17 mouse cellular contexts compared by ENCODE assay signal in the genomic region with DNA sequence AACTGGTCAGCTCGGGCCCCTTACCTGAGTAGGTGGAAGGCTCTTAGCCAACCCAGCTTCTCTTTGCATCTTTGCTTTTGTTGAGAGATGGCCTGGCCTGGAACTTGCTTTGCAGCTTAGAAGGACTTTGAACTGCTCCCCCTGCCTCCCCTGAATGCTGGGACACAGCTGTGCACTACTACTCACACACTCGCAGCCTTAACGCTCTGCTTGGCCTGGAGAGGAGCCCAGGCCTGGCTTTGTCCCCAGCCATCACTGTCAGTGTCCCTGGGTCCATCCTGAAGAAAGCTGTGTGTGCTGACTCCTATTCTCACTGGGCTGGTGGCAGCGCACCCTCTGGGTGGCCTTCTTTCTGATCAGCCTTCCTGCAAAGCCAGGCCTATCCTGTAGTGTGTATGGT. TPM values are rescaled to one million over a fixed set of nuclear protein-coding genes. Genes with fewer than 3 reads are reported as not detected.
DNase-seq lines count a peak whose midpoint lies in the region; ATAC-seq and TF ChIP-seq lines count a peak whose summit lies in the region.
"Had no signal": no experiment of that assay in that cellular context is flagged by ENCODE, and none has a peak within 500 bp of the region (broad histone marks: within the 10 kb centered on the region; RNA-seq: fewer than 3 reads in every experiment).

No protein-coding gene starts in this region.

- DNase-seq in gastrocnemius, adult 2 months, result peak; percentile 60
- no peak for DNase-seq in gastrocnemius, postnatal 25 days
- peak; percentile 31 for DNase-seq in lung, postnatal 0 days (ENCODE audit: low spot score)
- DNase-seq in lung, adult 18-20 months, result no peak
- DNase-seq: adrenal gland, adult 2 months; cerebellum, adult 8-10 months; embryo, embryonic 11 days; forebrain, postnatal 0 days; liver, embryonic 13.5 days; right cerebral cortex, adult 18-20 months had no signal

- intact Hi-C loops in gastrocnemius, adult 2 months (cut with DNase I), result no loop called here

- TF ChIP-seq CTCF in gastrocnemius, adult 2 months (IDR thresholded peaks at IDR 0.05), result no peak
- no peak for TF ChIP-seq CTCF in intestine, postnatal 0 days (IDR thresholded peaks at IDR 0.05; ENCODE audit: low read depth)
- no peak; the same call in 1 of the 2 replicates for TF ChIP-seq CTCF in lung, postnatal 0 days (IDR thresholded peaks at IDR 0.05)

- 55% methylated on average over 4 of the region's 4 CpGs for WGBS in intestine, postnatal 0 days
- WGBS in intestine, embryonic 16.5 days, result 68% methylated on average over 4 of the region's 4 CpGs
- WGBS in lung, postnatal 0 days, result 46% methylated on average over 4 of the region's 4 CpGs
- WGBS in stomach, embryonic 16.5 days, result 56% methylated on average over 4 of the region's 4 CpGs

- H3K27me3 ChIP-seq in intestine, postnatal 0 days (replicated peaks; ENCODE audit: control insufficient read depth, insufficient read depth, low read length), result no peaks in the 10 kb centered on the region
- H3K27me3 ChIP-seq in intestine, embryonic 16.5 days (replicated peaks; ENCODE audit: control insufficient read depth, insufficient read depth, low read length), result no peaks in the 10 kb centered on the region
- H3K27me3 ChIP-seq in lung, postnatal 0 days (replicated peaks; ENCODE audit: insufficient read depth, low read length), result no peaks in the 10 kb centered on the region
- no peaks in the 10 kb centered on the region for H3K27me3 ChIP-seq in stomach, embryonic 16.5 days (ENCODE audit: control insufficient read depth, insufficient read depth, low read length)
- H3K27me3 ChIP-seq: liver, embryonic 13.5 days had no signal

- H3K4me1 ChIP-seq in intestine, postnatal 0 days (replicated peaks; ENCODE audit: control insufficient read depth, insufficient read depth, low read length), result peaks cover 5% of the 10 kb centered on the region; the same call in 1 of the 2 replicates
- peaks cover 35% of the 10 kb centered on the region for H3K4me1 ChIP-seq in intestine, embryonic 16.5 days (ENCODE audit: control insufficient read depth, insufficient read depth, low read length)
- peaks cover 18% of the 10 kb centered on the region; the same call in 1 of the 2 replicates for H3K4me1 ChIP-seq in lung, postnatal 0 days (ENCODE audit: insufficient read depth, low read depth, low read length)
- H3K4me1 ChIP-seq in stomach, embryonic 16.5 days (ENCODE audit: control insufficient read depth, insufficient read depth, low read length), result peaks cover 36% of the 10 kb centered on the region

- no peaks in the 10 kb centered on the region for H3K9me3 ChIP-seq in intestine, postnatal 0 days (ENCODE audit: control insufficient read depth)
- no peaks in the 10 kb centered on the region for H3K9me3 ChIP-seq in intestine, embryonic 16.5 days (ENCODE audit: control insufficient read depth, low read length)
- H3K9me3 ChIP-seq in lung, postnatal 0 days (ENCODE audit: low read length), result no peaks in the 10 kb centered on the region
- H3K9me3 ChIP-seq in stomach, embryonic 16.5 days (replicated peaks; ENCODE audit: control insufficient read depth, low read length), result no peaks in the 10 kb centered on the region
- H3K9me3 ChIP-seq: hindbrain, embryonic 10.5 days; liver, embryonic 13.5 days had no signal

- TF ChIP-seq EP300 in lung, postnatal 0 days (IDR thresholded peaks at IDR 0.05), result no peak

- H3K4me3 ChIP-seq in gastrocnemius, adult 2 months, result no peak overlapping the region
- H3K4me3 ChIP-seq in intestine, postnatal 0 days (ENCODE audit: low read depth, low read length), result no peak overlapping the region
- H3K4me3 ChIP-seq in intestine, embryonic 16.5 days (ENCODE audit: low read length), result no peak overlapping the region
- no peak overlapping the region for H3K4me3 ChIP-seq in lung, postnatal 0 days (ENCODE audit: low read depth, low read length)
- no peak overlapping the region for H3K4me3 ChIP-seq in stomach, embryonic 16.5 days (replicated peaks; ENCODE audit: low read length)
- H3K4me3 ChIP-seq: erythroblast, embryonic 14.5 days; hindbrain, embryonic 10.5 days; left cerebral cortex, adult 2 months; liver, embryonic 13.5 days had no signal

- peak overlapping the region; percentile 38; the same call in 1 of the 2 replicates for H3K27ac ChIP-seq in gastrocnemius, adult 2 months
- H3K27ac ChIP-seq in intestine, postnatal 0 days (ENCODE audit: low read depth, low read length), result 0 out of 2 replicates have a peak overlapping the region, but pooled peaks have one; percentile 10
- H3K27ac ChIP-seq in intestine, embryonic 16.5 days (ENCODE audit: low read length), result no peak overlapping the region
- 0 out of 2 replicates have a peak overlapping the region, but pooled peaks have one; percentile 6 for H3K27ac ChIP-seq in lung, postnatal 0 days (ENCODE audit: low read length)
- peak overlapping the region; percentile 5; the same call in 1 of the 2 replicates for H3K27ac ChIP-seq in stomach, embryonic 16.5 days (ENCODE audit: low read length)
- H3K27ac ChIP-seq: hindbrain, embryonic 10.5 days; left cerebral cortex, adult 2 months; liver, embryonic 13.5 days had no signal

- no peak overlapping the region for H3K9ac ChIP-seq in intestine, postnatal 0 days (ENCODE audit: low read depth, low read length)
- no peak overlapping the region for H3K9ac ChIP-seq in intestine, embryonic 16.5 days (ENCODE audit: low read depth, low read length)
- no peak overlapping the region for H3K9ac ChIP-seq in lung, postnatal 0 days (replicated peaks; ENCODE audit: low read depth)
- H3K9ac ChIP-seq in stomach, embryonic 16.5 days (ENCODE audit: low read length), result 0 out of 2 replicates have a peak overlapping the region, but pooled peaks have one; percentile 0
- H3K9ac ChIP-seq: forebrain, postnatal 0 days; liver, embryonic 13.5 days had no signal

- H3K4me2 ChIP-seq in intestine, postnatal 0 days (replicated peaks; ENCODE audit: low read depth), result no peak overlapping the region
- no peak overlapping the region for H3K4me2 ChIP-seq in intestine, embryonic 16.5 days (ENCODE audit: low read depth, low read length)
- H3K4me2 ChIP-seq in lung, postnatal 0 days (replicated peaks; ENCODE audit: low read depth, low read length), result no peak overlapping the region
- no peak overlapping the region for H3K4me2 ChIP-seq in stomach, embryonic 16.5 days (ENCODE audit: low read depth, low read length)
- H3K4me2 ChIP-seq: liver, embryonic 13.5 days had no signal

- no peaks in the 10 kb centered on the region for H3K36me3 ChIP-seq in intestine, postnatal 0 days (ENCODE audit: control insufficient read depth, insufficient read depth)
- no peaks in the 10 kb centered on the region for H3K36me3 ChIP-seq in intestine, embryonic 16.5 days (ENCODE audit: control insufficient read depth, insufficient read depth, low read length)
- no peaks in the 10 kb centered on the region for H3K36me3 ChIP-seq in lung, postnatal 0 days (ENCODE audit: insufficient read depth, low read length)
- no peaks in the 10 kb centered on the region for H3K36me3 ChIP-seq in stomach, embryonic 16.5 days (ENCODE audit: control insufficient read depth, insufficient read depth, low read length)
- H3K36me3 ChIP-seq: liver, embryonic 13.5 days had no signal

- ATAC-seq in intestine, postnatal 0 days, result no peak
- ATAC-seq in intestine, embryonic 16.5 days, result no peak; the same call in 1 of the 2 replicates
- no peak; the same call in 1 of the 2 replicates for ATAC-seq in lung, postnatal 0 days
- peak; percentile 15; the same call in 1 of the 2 replicates for ATAC-seq in stomach, embryonic 16.5 days (ENCODE audit: insufficient read depth, low FRiP score)
- no peak for ATAC-seq in granulocyte monocyte progenitor cell, adult 5-6 weeks (replicated peaks; ENCODE audit: poor library complexity, severe bottlenecking)
- ATAC-seq: forebrain, postnatal 0 days had no signal

RNA-seq across cellular contexts. Expression of a gene that starts 11.0 kb away (rescaled TPM):
- 10 to 100 TPM; 14.0 to 19.1 TPM for total RNA-seq in gastrocnemius, adult 2 months (2021)
- total RNA-seq in gastrocnemius, postnatal 25 days (2021), result 10 to 100 TPM; 13.5 to 18.2 TPM
- 26.1 and 28.6 TPM in 2 replicates for polyA plus RNA-seq in intestine, postnatal 0 days (2015; fragmentation: Nextera tagmentation; extraction: Ambion mirVana)
- 41.5 and 51.6 TPM in 2 replicates for polyA plus RNA-seq in intestine, embryonic 16.5 days (2015; fragmentation: Nextera tagmentation; extraction: Ambion mirVana)
- polyA plus RNA-seq in lung, postnatal 0 days (2015; fragmentation: Nextera tagmentation; extraction: Ambion mirVana), result 40.1 and 42.1 TPM in 2 replicates
- polyA plus RNA-seq in stomach, embryonic 16.5 days (2015; fragmentation: Nextera tagmentation; extraction: Ambion mirVana), result 50.9 and 57.8 TPM in 2 replicates
- 39.9 and 46.9 TPM in 2 replicates for total RNA-seq in granulocyte monocyte progenitor cell, adult 5-6 weeks (2014; fragmentation: Nextera tagmentation)
- 35.7 and 44.0 TPM in 2 replicates for total RNA-seq in granulocyte monocyte progenitor cell, adult 5-6 weeks (2017)

RNA-seq across cellular contexts. Expression of a gene that starts 11.6 kb away (rescaled TPM):
- total RNA-seq in gastrocnemius, adult 2 months (2021), result 10 to 100 TPM in 1 of 2 experiments, 1 to 10 TPM in 1; 8.8 to 23.4 TPM
- total RNA-seq in gastrocnemius, postnatal 25 days (2021), result 10 to 100 TPM; 11.2 to 15.3 TPM
- 9.8 and 10.0 TPM in 2 replicates for polyA plus RNA-seq in intestine, postnatal 0 days (2015; fragmentation: Nextera tagmentation; extraction: Ambion mirVana)
- 10.0 and 11.4 TPM in 2 replicates for polyA plus RNA-seq in intestine, embryonic 16.5 days (2015; fragmentation: Nextera tagmentation; extraction: Ambion mirVana)
- 25.4 and 25.5 TPM in 2 replicates for polyA plus RNA-seq in lung, postnatal 0 days (2015; fragmentation: Nextera tagmentation; extraction: Ambion mirVana)
- 14.5 and 15.3 TPM in 2 replicates for polyA plus RNA-seq in stomach, embryonic 16.5 days (2015; fragmentation: Nextera tagmentation; extraction: Ambion mirVana)
- total RNA-seq in granulocyte monocyte progenitor cell, adult 5-6 weeks (2014; fragmentation: Nextera tagmentation), result 49.0 and 66.4 TPM in 2 replicates
- 31.9 and 34.9 TPM in 2 replicates for total RNA-seq in granulocyte monocyte progenitor cell, adult 5-6 weeks (2017)

Comparison
In these comparisons a context has a peak if more than half of its experiments do, and no peak if none do; other contexts are left out.
1. DNase-seq: peak in gastrocnemius, adult 2 months (single experiment) and lung, postnatal 0 days (single experiment); none in gastrocnemius, postnatal 25 days (single experiment) and lung, adult 18-20 months (0 of 2).